In genomic region chr2:129879817-129880216, GRCm38 (mm10) we compare ENCODE assay signal across 7 mouse cellular contexts.
DNase-seq lines count a peak whose midpoint lies in the region; ATAC-seq and TF ChIP-seq lines count a peak whose summit lies in the region.

No protein-coding gene starts in this region.

- no peak overlapping the region for H3K9ac ChIP-seq in heart, embryonic 16.5 days (ENCODE audit: low read length)

- no peak overlapping the region for H3K4me3 ChIP-seq in cortical plate, adult 2 months (ENCODE audit: insufficient read depth, low read length)
- no peak overlapping the region for H3K4me3 ChIP-seq in heart, embryonic 16.5 days (ENCODE audit: low read length)

- no peaks in the 10 kb centered on the region for H3K27me3 ChIP-seq in heart, embryonic 16.5 days (ENCODE audit: control insufficient read depth, insufficient read depth, low read length)

- no peak overlapping the region for H3K4me2 ChIP-seq in heart, embryonic 16.5 days (ENCODE audit: low read depth, low read length)

- peak; percentile 81 for TF ChIP-seq CTCF in cortical plate, adult 2 months (IDR thresholded peaks at IDR 0.05; ENCODE audit: extremely low read depth, insufficient read depth, low read length)

- no peak overlapping the region for H3K27ac ChIP-seq in cortical plate, adult 2 months (ENCODE audit: insufficient read depth, low read length)
- H3K27ac ChIP-seq in heart, embryonic 16.5 days (ENCODE audit: low read length) = no peak overlapping the region

- WGBS in heart, embryonic 16.5 days = 34% methylated on average over 3 of the region's 3 CpGs

- peak; percentile 41 for ATAC-seq in heart, embryonic 16.5 days (replicated peaks; ENCODE audit: extremely low read depth, insufficient read depth, low FRiP score)
- peak; percentile 76 for ATAC-seq in megakaryocyte progenitor cell, adult 5-6 weeks (replicated peaks; ENCODE audit: poor library complexity)

- peak; percentile 90 for DNase-seq in ES-CJ7 (ENCODE audit: low read depth, low spot score)
- peak; percentile 85 for DNase-seq in ZHBTc4 (ENCODE audit: low read depth, low spot score)
- DNase-seq in layer of hippocampus, adult 9-11 months = peak; percentile 82
- peak; percentile 54 for DNase-seq in right cerebral cortex, postnatal 25 days

- TF ChIP-seq POLR2A in cortical plate, adult 2 months (IDR thresholded peaks at IDR 0.05; ENCODE audit: extremely low read depth, insufficient read depth, low read length) = no peak

- H3K9me3 ChIP-seq in heart, embryonic 16.5 days (replicated peaks; ENCODE audit: control insufficient read depth, low read length) = no peaks in the 10 kb centered on the region

- H3K4me1 ChIP-seq in cortical plate, adult 2 months (ENCODE audit: control insufficient read depth, insufficient read depth, low read length) = peaks cover 1% of the 10 kb centered on the region; the same call in 1 of the 2 replicates
- H3K4me1 ChIP-seq in heart, embryonic 16.5 days (ENCODE audit: control insufficient read depth, insufficient read depth, low read length) = no peaks in the 10 kb centered on the region

- H3K36me3 ChIP-seq in heart, embryonic 16.5 days (ENCODE audit: control insufficient read depth, insufficient read depth) = no peaks in the 10 kb centered on the region
